Mouse (Mus musculus) small intestine, adult 2 months (tissue): ENCODE results near the gene Fh1.

Experiments used
- CTCF ChIP-seq: fragments of 200-500 bp; IDR thresholded peaks from 2 replicates; pipeline ENCODE4 v1.5.1; 2012; ENCODE audit warnings: low read depth, mild to moderate bottlenecking, control low read depth, inconsistent platforms, low read length, moderate library complexity, mixed read lengths; ENCODE audit not compliant: insufficient replicate concordance, insufficient read length; ENCODE audit errors: extremely low read depth
- POLR2A ChIP-seq: fragments of 200-500 bp; IDR thresholded peaks from 2 replicates; pipeline ENCODE4 v1.6.1; 2012; ENCODE audit warnings: low read depth, mild to moderate bottlenecking, control low read depth, inconsistent platforms, low read length, moderate library complexity

DNA sequence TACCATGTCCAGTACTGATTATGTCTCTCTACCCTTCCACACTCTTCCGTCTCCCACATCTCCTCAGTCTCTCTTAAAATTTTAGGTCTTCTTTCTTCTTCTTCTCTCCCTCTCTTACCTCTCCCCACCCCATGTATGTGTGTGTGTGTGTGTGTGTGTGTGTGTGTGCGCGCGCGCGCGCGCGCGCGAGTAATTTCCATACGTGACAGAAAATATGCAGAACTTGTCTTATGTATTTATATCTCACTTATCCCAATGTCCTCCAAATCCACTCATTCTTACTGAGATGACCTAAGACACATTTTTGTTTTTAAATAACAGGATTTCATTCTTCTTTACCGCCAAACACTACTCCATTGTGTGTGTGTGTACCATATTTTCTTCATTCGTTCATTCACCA lies 7.0 kb upstream of the Fh1 start:
- TF ChIP-seq CTCF (no peak), POLR2A (no peak)
